Mouse (Mus musculus) heart, adult 2 months (tissue): ENCODE measurements around the gene Gm3839.

Experiments used
- CTCF ChIP-seq: fragments of 200-600 bp; IDR thresholded peaks from 2 replicates; pipeline ENCODE4 v1.8.1; 2022; ENCODE audit warnings: antibody characterized with exemption, mild to moderate bottlenecking, moderate library complexity
- EP300 ChIP-seq: fragments of 200-500 bp; IDR thresholded peaks from 2 replicates; pipeline ENCODE4 v1.6.1; 2011; ENCODE audit warnings: low read depth, low read length, control low read depth; ENCODE audit not compliant: insufficient read depth
- POLR2A ChIP-seq: fragments of 200-500 bp; IDR thresholded peaks from 2 replicates; pipeline ENCODE4 v1.6.1; 2011; ENCODE audit warnings: mild to moderate bottlenecking, low read depth, low read length, control low read depth; ENCODE audit not compliant: insufficient read depth

GRCm38 (mm10) chr14:11405661-11406060, 49.1 kb upstream of the Gm3839 start:
- TF ChIP-seq POLR2A: no peak
- no peak for TF ChIP-seq CTCF
- no peak for TF ChIP-seq EP300
